Mouse (Mus musculus) myocyte (in vitro differentiated cells): ENCODE results near the gene Scn1b.

Experiments
- CEBPB ChIP-seq: IDR thresholded peaks from 2 replicates; pipeline ENCODE4 v1.6.1; 2011; ENCODE audit warnings: mild to moderate bottlenecking, moderate library complexity; ENCODE audit not compliant: poor library complexity, insufficient read depth, severe bottlenecking
- E2F4 ChIP-seq: IDR thresholded peaks from one replicate; pipeline ENCODE4 v1.6.1; 2011; ENCODE audit warnings: mild to moderate bottlenecking, control low read depth, moderate library complexity; ENCODE audit not compliant: insufficient read depth
- MAX ChIP-seq: IDR thresholded peaks from one replicate; pipeline ENCODE4 v1.6.1; 2011; ENCODE audit warnings: low read depth, mild to moderate bottlenecking, control low read depth
- MYOD1 ChIP-seq, 3 experiments: IDR thresholded peaks; one replicate each; pipeline ENCODE4 v1.6.1; 2011; ENCODE audit warnings: control low read depth in 2 of 3, low read depth in 2 of 3, mild to moderate bottlenecking in 2 of 3, moderate library complexity in 1 of 3; ENCODE audit not compliant: insufficient read length in 2 of 3, control insufficient read depth in 1 of 3
- MYOG ChIP-seq, 3 experiments: IDR thresholded peaks; one replicate each; pipeline ENCODE4 v1.6.1; 2011; ENCODE audit warnings: control low read depth in 2 of 3, low read depth in 2 of 3, mild to moderate bottlenecking in 2 of 3; ENCODE audit not compliant: insufficient read length in 2 of 3, control insufficient read depth in 1 of 3, insufficient read depth in 1 of 3
- POLR2A ChIP-seq: IDR thresholded peaks from one replicate; pipeline ENCODE4 v1.6.1; 2011; ENCODE audit warnings: low read depth, mild to moderate bottlenecking, control low read depth, moderate library complexity; ENCODE audit not compliant: insufficient read length
- POLR2AphosphoS2 ChIP-seq: IDR thresholded peaks from one replicate; pipeline ENCODE4 v1.6.1; 2011; ENCODE audit warnings: low read depth, control low read depth; ENCODE audit not compliant: insufficient read length
- REST ChIP-seq: IDR thresholded peaks from one replicate; pipeline ENCODE4 v1.6.1; 2011; ENCODE audit warnings: mild to moderate bottlenecking, control low read depth, moderate library complexity; ENCODE audit not compliant: insufficient read depth, insufficient read length
- SRF ChIP-seq: IDR thresholded peaks from one replicate; pipeline ENCODE4 v1.6.1; 2011; ENCODE audit warnings: low read depth; ENCODE audit not compliant: control insufficient read depth, insufficient read length
- TCF12 ChIP-seq: IDR thresholded peaks from one replicate; pipeline ENCODE4 v1.6.1; 2011; ENCODE audit warnings: mild to moderate bottlenecking, control low read depth; ENCODE audit not compliant: poor library complexity, insufficient read depth, severe bottlenecking
- TCF3 ChIP-seq: IDR thresholded peaks from one replicate; pipeline ENCODE4 v1.6.1; 2011; ENCODE audit warnings: low read depth, control low read depth; ENCODE audit not compliant: insufficient read length
- USF1 ChIP-seq: IDR thresholded peaks from one replicate; pipeline ENCODE4 v1.6.1; 2011; ENCODE audit warnings: low read depth, mild to moderate bottlenecking, control low read depth, moderate library complexity

GRCm38 (mm10) chr7:31161246-31161645, 34.4 kb upstream of the Scn1b start:
- TF ChIP-seq MAX, result no peak
- no peak for TF ChIP-seq POLR2A
- no peak for TF ChIP-seq E2F4
- no peak for TF ChIP-seq MYOD1 (IDR thresholded peaks at IDR 0.05; ENCODE audit: control insufficient read depth in 1 of 3, insufficient read length in 2 of 3, low read depth in 2 of 3)
- TF ChIP-seq POLR2AphosphoS2, result no peak
- TF ChIP-seq TCF3, result no peak
- TF ChIP-seq TCF12, result no peak
- TF ChIP-seq REST, result no peak
- TF ChIP-seq MYOG (IDR thresholded peaks at IDR 0.05; ENCODE audit: control insufficient read depth in 1 of 3, insufficient read depth in 1 of 3, insufficient read length in 2 of 3, low read depth in 2 of 3), result no peak
- no peak for TF ChIP-seq USF1
- no peak for TF ChIP-seq CEBPB
- TF ChIP-seq SRF, result no peak
